Mouse (Mus musculus) cerebellum, adult 2 months (tissue): ENCODE measurements at regions not wholly inside any gene's neighbourhood (a gene's known extent, or its start where the extent isn't known, plus 50 kb on each side); places are given as distances from the start of the nearest gene placed in this dataset.

Source experiments
- DNase-seq, 2 experiments: peaks; one replicate each; pipeline ENCODE4 v3.0.0; 2021
- H3K27ac ChIP-seq: fragments of 200-500 bp; 2 replicates; pipeline ENCODE4 v1.5.1; 2012; ENCODE audit warnings: low read length, control low read depth, inconsistent platforms; ENCODE audit not compliant: insufficient read depth
- H3K27me3 ChIP-seq: fragments of 200-500 bp; 2 replicates; pipeline ENCODE4 v1.6.1; 2012; ENCODE audit warnings: inconsistent platforms, mild to moderate bottlenecking, low read length, moderate library complexity; ENCODE audit not compliant: control insufficient read depth, insufficient read depth
- H3K4me1 ChIP-seq: fragments of 200-500 bp; 2 replicates; pipeline ENCODE4 v1.6.1; 2011; ENCODE audit warnings: low read length; ENCODE audit not compliant: control insufficient read depth, insufficient read depth
- H3K4me3 ChIP-seq: fragments of 200-500 bp; replicated peaks from 2 replicates; pipeline ENCODE3; 2011; ENCODE audit warnings: mild to moderate bottlenecking, low read depth, low read length, control low read depth; ENCODE audit not compliant: insufficient read depth
- CTCF ChIP-seq: fragments of 200-500 bp; IDR thresholded peaks from 2 replicates; pipeline ENCODE4 v1.5.1; 2011; ENCODE audit warnings: low read depth, mild to moderate bottlenecking, control low read depth, low read length, moderate library complexity, borderline replicate concordance; ENCODE audit not compliant: insufficient read depth
- POLR2A ChIP-seq: fragments of 200-500 bp; IDR thresholded peaks from 2 replicates; pipeline ENCODE4 v1.6.1; 2011; ENCODE audit warnings: low read length, control low read depth, borderline replicate concordance; ENCODE audit not compliant: insufficient read depth
- WGBS: fragments of 180-500 bp; shearing (Covaris S2); methylation state at CpG from one replicate; pipeline ENCODE4 v1.1.7; 2018; 5-methylcytosine and 5-hydroxymethylcytosine counted together

GRCm38 (mm10) chr8:107815775-107816174 is 126.7 kb upstream of the Zfhx3 start:
- WGBS = 29% methylated on average over 3 of the region's 3 CpGs
- TF ChIP-seq CTCF (0 out of 2 replicates have a peak, but pooled peaks have one; percentile 5), POLR2A (no peak)
- DNase-seq = no peak
- no peak overlapping the region for H3K27ac ChIP-seq
- no peak overlapping the region for H3K4me3 ChIP-seq
- no peaks in the 10 kb centered on the region; the same call in 1 of the 2 replicates for H3K27me3 ChIP-seq
- no peaks in the 10 kb centered on the region for H3K4me1 ChIP-seq

GRCm38 (mm10) chr8:107817796-107818195 is 124.6 kb upstream of the Zfhx3 start:
- WGBS = 81% methylated on average over 9 of the region's 9 CpGs

GRCm38 (mm10) chr8:107820174-107820760 is 122.2 kb upstream of the Zfhx3 start:
- Histone ChIP-seq H3K27ac (no peak overlapping the region), H3K27me3 (no peaks in the 10 kb centered on the region; the same call in 1 of the 2 replicates), H3K4me1 (no peaks in the 10 kb centered on the region), H3K4me3 (no peak overlapping the region)
- 4% methylated on average over 8 of the region's 8 CpGs for WGBS
- TF ChIP-seq POLR2A = no peak
- TF ChIP-seq CTCF = no peak
- DNase-seq = no peak

More at GRCm38 (mm10) chr8:107817796-107818195, 124.6 kb upstream of the Zfhx3 start:
- no peak for DNase-seq
- no peaks in the 10 kb centered on the region for H3K4me1 ChIP-seq
- no peaks in the 10 kb centered on the region; the same call in 1 of the 2 replicates for H3K27me3 ChIP-seq
- H3K4me3 ChIP-seq = no peak overlapping the region
- no peak for TF ChIP-seq CTCF
- H3K27ac ChIP-seq = no peak overlapping the region

GRCm38 (mm10) chr8:107821522-107821921 is 120.9 kb upstream of the Zfhx3 start:
- no peak for DNase-seq
- Histone ChIP-seq H3K4me1 (no peaks in the 10 kb centered on the region), H3K4me3 (no peak overlapping the region), H3K27me3 (no peaks in the 10 kb centered on the region; the same call in 1 of the 2 replicates), H3K27ac (no peak overlapping the region)
- 64% methylated on average over 6 of the region's 6 CpGs for WGBS
- TF ChIP-seq POLR2A (no peak), CTCF (no peak)

- TF ChIP-seq CTCF = no peak
- no peak for TF ChIP-seq POLR2A
- no peaks in the 10 kb centered on the region for H3K4me1 ChIP-seq
- 29% methylated on average over 7 of the region's 7 CpGs for WGBS
- DNase-seq = no peak
- H3K27ac ChIP-seq = no peak overlapping the region
- no peak overlapping the region for H3K4me3 ChIP-seq
- no peaks in the 10 kb centered on the region; the same call in 1 of the 2 replicates for H3K27me3 ChIP-seq
These were observed 118.3 kb upstream of the Zfhx3 start for GRCm38 (mm10) chr8:107824096-107824495.

- DNase-seq = no peak
- no peak overlapping the region for H3K27ac ChIP-seq
- under 1% methylated on average over 14 of the region's 14 CpGs for WGBS
These were observed 117.8 kb upstream of the Zfhx3 start for GRCm38 (mm10) chr8:107824640-107825039.

GRCm38 (mm10) chr8:107827500-107828125 is 114.8 kb upstream of the Zfhx3 start:
- WGBS = 78% methylated on average over 17 of the region's 17 CpGs
- DNase-seq = no peak
- TF ChIP-seq POLR2A = no peak
- Histone ChIP-seq H3K4me1 (no peaks in the 10 kb centered on the region), H3K4me3 (no peak overlapping the region), H3K27ac (no peak overlapping the region), H3K27me3 (no peaks in the 10 kb centered on the region; the same call in 1 of the 2 replicates)

More at GRCm38 (mm10) chr8:107824640-107825039, 117.8 kb upstream of the Zfhx3 start:
- Histone ChIP-seq H3K4me3 (no peak overlapping the region), H3K27me3 (no peaks in the 10 kb centered on the region; the same call in 1 of the 2 replicates), H3K4me1 (no peaks in the 10 kb centered on the region)
- no peak for TF ChIP-seq POLR2A
- TF ChIP-seq CTCF = no peak

GRCm38 (mm10) chr8:107828541-107828940 is 113.9 kb upstream of the Zfhx3 start:
- H3K27ac ChIP-seq = no peak overlapping the region
- H3K4me1 ChIP-seq = no peaks in the 10 kb centered on the region
- no peak for TF ChIP-seq POLR2A
- no peak for TF ChIP-seq CTCF
- no peak for DNase-seq
- H3K27me3 ChIP-seq = no peaks in the 10 kb centered on the region; the same call in 1 of the 2 replicates
- H3K4me3 ChIP-seq = no peak overlapping the region
- WGBS = 87% methylated on average over 5 of the region's 5 CpGs
